Mouse (Mus musculus): Measurements from ENCODE around the gene Zbtb49. TPM values are rescaled to one million over a fixed set of nuclear protein-coding genes. Genes with fewer than 3 reads are reported as not detected.

Zbtb49 gene
- polyA plus RNA-seq, 1 experiment from 2014 or later: 15.3 TPM

DNA sequence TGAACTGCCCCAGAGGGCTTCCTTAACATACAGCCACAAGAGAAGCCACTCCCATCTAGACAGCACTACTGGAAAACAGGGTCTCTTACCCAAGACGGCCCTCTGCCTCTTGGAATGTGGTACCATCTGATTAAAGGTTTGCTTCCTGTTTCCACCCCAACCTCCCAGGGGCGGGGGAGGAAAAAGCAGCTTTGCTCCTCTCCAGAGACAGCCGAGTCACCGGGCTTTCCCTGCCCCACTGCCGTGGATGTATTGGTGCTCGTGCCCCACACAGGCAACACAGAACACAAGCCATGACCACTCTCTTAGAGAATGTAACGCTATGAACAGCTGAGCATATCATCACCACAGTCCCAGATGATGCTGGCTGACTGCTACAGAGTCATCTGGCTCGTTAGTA, 11.3 kb downstream of the Zbtb49 start:
- ATAC-seq (ENCODE audit: insufficient number of reproducible peaks, low FRiP score, low TSS enrichment, low read depth) (no peak), DNase-seq (ENCODE audit: low spot score) (no peak)
- Histone ChIP-seq H3K27ac (replicated peaks; ENCODE audit: low read depth, low read length) (no peak overlapping the region), H3K9me3 (ENCODE audit: control insufficient read depth, low read length) (no peaks in the 10 kb centered on the region), H3K9ac (ENCODE audit: low read length) (no peak overlapping the region), H3K27me3 (ENCODE audit: control insufficient read depth, insufficient read depth, low read length) (no peaks in the 10 kb centered on the region), H3K4me2 (ENCODE audit: low read depth, severe bottlenecking) (no peak overlapping the region), H3K36me3 (ENCODE audit: control insufficient read depth, insufficient read depth, low read length) (peaks cover 3% of the 10 kb centered on the region), H3K4me1 (ENCODE audit: control insufficient read depth, insufficient read depth, low read length) (no peaks in the 10 kb centered on the region), H3K4me3 (ENCODE audit: low read depth, low read length) (no peak overlapping the region)
- WGBS: 70% methylated on average over 8 of the region's 8 CpGs

DNA sequence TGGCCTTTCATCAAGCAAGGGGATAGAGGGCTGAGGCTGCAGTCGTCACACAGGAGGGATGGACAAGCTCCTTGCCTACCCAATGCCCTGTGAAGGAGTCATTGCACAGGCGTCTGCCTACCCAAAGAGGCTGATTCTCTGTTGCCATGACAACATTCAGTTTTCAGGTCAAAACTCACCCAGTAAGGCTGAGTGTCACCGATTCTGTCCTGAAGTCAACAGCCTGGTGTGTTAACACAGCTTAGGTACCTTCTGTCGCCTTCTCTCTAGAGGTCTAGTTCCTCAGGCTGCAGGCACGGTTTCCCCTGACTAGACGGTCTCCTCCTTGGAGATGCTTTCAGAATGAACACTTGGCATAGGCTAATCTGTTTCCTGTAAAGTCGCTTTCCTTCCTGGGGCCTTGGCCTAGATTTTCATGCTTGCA, 14.9 kb downstream of the Zbtb49 start:
- Histone ChIP-seq H3K27ac (replicated peaks; ENCODE audit: low read depth, low read length) (no peak overlapping the region), H3K9me3 (ENCODE audit: control insufficient read depth, low read length) (no peaks in the 10 kb centered on the region), H3K36me3 (ENCODE audit: control insufficient read depth, insufficient read depth, low read length) (peaks cover 8% of the 10 kb centered on the region; the same call in 1 of the 2 replicates), H3K9ac (ENCODE audit: low read length) (no peak overlapping the region), H3K4me2 (ENCODE audit: low read depth, severe bottlenecking) (no peak overlapping the region), H3K27me3 (ENCODE audit: control insufficient read depth, insufficient read depth, low read length) (no peaks in the 10 kb centered on the region), H3K4me1 (ENCODE audit: control insufficient read depth, insufficient read depth, low read length) (no peaks in the 10 kb centered on the region), H3K4me3 (ENCODE audit: low read depth, low read length) (no peak overlapping the region)
- WGBS: 91% methylated on average over 7 of the region's 7 CpGs
- DNase-seq (ENCODE audit: low spot score) (no peak), ATAC-seq (ENCODE audit: insufficient number of reproducible peaks, low FRiP score, low TSS enrichment, low read depth) (no peak)

DNA sequence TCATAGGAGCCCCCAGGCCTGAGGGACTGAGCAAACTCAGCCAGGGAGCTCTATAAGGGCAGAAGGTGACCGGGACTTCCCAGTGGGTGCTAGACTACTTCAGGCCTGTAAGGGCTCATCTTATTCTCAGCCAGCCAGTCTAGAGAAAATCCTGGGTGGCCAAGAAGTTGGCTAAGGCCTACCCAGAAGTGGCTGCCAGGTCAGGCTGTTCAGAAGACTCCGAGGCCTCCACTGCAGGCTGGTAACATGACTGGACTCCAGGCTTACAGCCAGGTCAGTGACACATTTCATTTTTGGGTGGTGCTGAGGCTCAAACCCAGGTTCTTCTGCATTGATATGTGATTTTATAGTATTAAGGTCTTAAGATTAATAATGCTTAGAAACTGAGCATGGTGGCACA, 20.6 kb downstream of the Zbtb49 start:
- Histone ChIP-seq H3K27ac (replicated peaks; ENCODE audit: low read depth, low read length) (no peak overlapping the region), H3K9ac (ENCODE audit: low read length) (no peak overlapping the region), H3K27me3 (ENCODE audit: control insufficient read depth, insufficient read depth, low read length) (no peaks in the 10 kb centered on the region), H3K4me2 (ENCODE audit: low read depth, severe bottlenecking) (no peak overlapping the region), H3K9me3 (ENCODE audit: control insufficient read depth, low read length) (no peaks in the 10 kb centered on the region), H3K36me3 (ENCODE audit: control insufficient read depth, insufficient read depth, low read length) (peaks cover 8% of the 10 kb centered on the region; the same call in 1 of the 2 replicates), H3K4me1 (ENCODE audit: control insufficient read depth, insufficient read depth, low read length) (no peaks in the 10 kb centered on the region), H3K4me3 (ENCODE audit: low read depth, low read length) (no peak overlapping the region)
- DNase-seq (ENCODE audit: low spot score): no peak
- WGBS: 88% methylated on average over 2 of the region's 2 CpGs
- no peak for ATAC-seq (ENCODE audit: insufficient number of reproducible peaks, low FRiP score, low TSS enrichment, low read depth)

DNA sequence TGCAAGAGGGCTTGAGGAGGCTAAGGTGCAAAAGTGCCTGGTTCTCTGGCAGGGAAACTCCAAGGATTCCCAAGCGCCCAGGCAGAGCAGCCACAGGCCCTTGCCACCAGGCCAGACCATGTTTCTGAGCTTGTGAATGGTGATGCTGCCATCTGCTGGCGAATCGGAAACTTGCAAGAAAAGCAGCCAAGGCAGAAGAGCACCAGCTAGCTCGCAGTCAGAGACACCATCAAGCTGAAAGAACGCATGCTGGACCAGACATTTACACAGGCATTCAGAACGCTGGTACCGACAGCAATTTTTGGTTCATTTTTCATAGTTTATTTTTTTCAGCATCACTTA, 22.8 kb downstream of the Zbtb49 start:
- Histone ChIP-seq H3K27ac (replicated peaks; ENCODE audit: low read depth, low read length) (no peak overlapping the region), H3K4me2 (ENCODE audit: low read depth, severe bottlenecking) (no peak overlapping the region), H3K36me3 (ENCODE audit: control insufficient read depth, insufficient read depth, low read length) (no peaks in the 10 kb centered on the region; the same call in 1 of the 2 replicates), H3K4me3 (ENCODE audit: low read depth, low read length) (no peak overlapping the region), H3K9me3 (ENCODE audit: control insufficient read depth, low read length) (no peaks in the 10 kb centered on the region), H3K9ac (ENCODE audit: low read length) (no peak overlapping the region), H3K27me3 (ENCODE audit: control insufficient read depth, insufficient read depth, low read length) (no peaks in the 10 kb centered on the region), H3K4me1 (ENCODE audit: control insufficient read depth, insufficient read depth, low read length) (no peaks in the 10 kb centered on the region)
- WGBS: 19% methylated on average over 7 of the region's 7 CpGs
- ATAC-seq (ENCODE audit: insufficient number of reproducible peaks, low FRiP score, low TSS enrichment, low read depth) (peak; percentile 61), DNase-seq (ENCODE audit: low spot score) (peak; percentile 96)

DNA sequence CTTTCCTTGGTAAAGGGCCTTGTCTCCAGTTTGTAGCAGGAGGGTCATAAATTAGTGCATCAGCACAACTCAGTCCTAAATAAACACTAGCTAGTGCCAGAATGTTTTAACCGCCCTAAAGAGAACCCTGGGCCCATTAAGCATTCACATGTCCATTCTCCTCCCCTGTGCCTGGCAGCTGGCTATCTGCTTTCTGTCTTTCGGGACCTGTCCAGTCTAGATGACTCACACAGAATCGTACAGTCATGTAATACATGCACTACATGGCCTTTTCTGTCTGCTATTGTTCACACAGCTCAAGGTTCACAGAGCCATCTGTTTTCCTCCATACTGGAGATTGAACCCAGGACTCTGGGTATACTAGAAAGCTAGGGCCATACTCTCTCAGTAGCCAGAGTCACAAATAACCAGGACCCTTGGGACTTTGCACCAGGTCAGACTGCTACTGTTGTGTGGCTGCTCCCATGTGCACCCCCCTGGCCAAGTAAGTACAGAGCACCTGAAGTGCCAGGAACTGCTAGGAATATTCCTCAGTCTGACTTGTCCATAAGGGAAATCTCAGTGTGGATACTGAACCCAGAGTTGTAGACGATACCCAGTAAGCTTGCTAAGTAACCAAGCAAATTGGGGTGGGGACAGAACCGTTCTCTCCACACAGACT, 23.3 kb downstream of the Zbtb49 start:
- no peaks in the 10 kb centered on the region for H3K4me1 ChIP-seq (ENCODE audit: control insufficient read depth, insufficient read depth, low read length)
- 0 out of 2 replicates have a peak, but pooled peaks have one; percentile 3 for ATAC-seq (ENCODE audit: insufficient number of reproducible peaks, low FRiP score, low TSS enrichment, low read depth)
- no peak overlapping the region for H3K4me3 ChIP-seq (ENCODE audit: low read depth, low read length)
- no peak overlapping the region for H3K9ac ChIP-seq (ENCODE audit: low read length)
- H3K27me3 ChIP-seq (ENCODE audit: control insufficient read depth, insufficient read depth, low read length): no peaks in the 10 kb centered on the region
- no peaks in the 10 kb centered on the region for H3K9me3 ChIP-seq (ENCODE audit: control insufficient read depth, low read length)
- 70% methylated on average over 5 of the region's 5 CpGs for WGBS
- DNase-seq (ENCODE audit: low spot score): no peak
- H3K4me2 ChIP-seq (ENCODE audit: low read depth, severe bottlenecking): no peak overlapping the region
- H3K36me3 ChIP-seq (ENCODE audit: control insufficient read depth, insufficient read depth, low read length): no peaks in the 10 kb centered on the region; the same call in 1 of the 2 replicates
- no peak overlapping the region for H3K27ac ChIP-seq (replicated peaks; ENCODE audit: low read depth, low read length)

DNA sequence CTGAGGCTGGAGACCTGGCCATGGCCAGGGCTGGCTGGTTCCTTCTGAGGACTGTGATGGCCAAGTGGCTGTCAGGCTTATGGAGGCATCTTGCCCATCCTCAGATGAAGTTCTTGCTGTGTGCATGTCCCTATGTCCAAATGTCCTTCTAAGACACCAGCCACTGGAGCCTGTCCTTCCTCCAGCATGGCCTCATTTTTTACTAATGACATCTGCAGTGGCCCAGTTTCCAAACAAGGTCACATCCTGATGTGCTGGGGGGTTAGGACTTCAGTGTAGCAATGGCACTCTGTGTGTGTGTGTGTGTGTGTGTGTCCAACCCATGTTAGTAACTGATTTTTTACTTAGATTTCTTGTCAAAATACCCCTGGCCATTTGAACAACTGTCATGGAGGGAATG, 24.3 kb downstream of the Zbtb49 start:
- H3K9ac ChIP-seq (ENCODE audit: low read length): no peak overlapping the region
- no peak for ATAC-seq (ENCODE audit: insufficient number of reproducible peaks, low FRiP score, low TSS enrichment, low read depth)

DNA sequence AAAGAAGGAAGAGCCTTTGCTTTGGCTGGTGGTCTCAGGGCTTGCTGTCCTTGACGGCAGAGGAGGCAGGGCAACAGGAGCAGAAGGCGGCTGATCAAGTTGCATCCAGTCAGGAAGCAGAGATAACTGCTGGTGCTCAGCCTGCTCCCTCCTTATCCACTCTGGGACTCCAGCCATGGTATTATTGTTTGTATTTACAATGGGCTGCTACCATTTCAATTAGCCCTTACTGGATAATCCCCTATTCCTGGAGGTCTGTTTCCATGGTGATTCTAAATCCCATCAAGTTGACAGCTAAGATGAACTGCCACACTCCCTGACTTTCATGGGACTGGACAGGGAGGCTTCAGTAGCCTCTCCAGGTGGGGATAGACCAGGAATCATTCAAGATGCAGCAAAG, 25.3 kb downstream of the Zbtb49 start:
- H3K4me3 ChIP-seq (ENCODE audit: low read depth, low read length): no peak overlapping the region
- H3K9ac ChIP-seq (ENCODE audit: low read length): no peak overlapping the region
- 56% methylated on average over 2 of the region's 2 CpGs for WGBS
- H3K27me3 ChIP-seq (ENCODE audit: control insufficient read depth, insufficient read depth, low read length): no peaks in the 10 kb centered on the region
- no peak overlapping the region for H3K27ac ChIP-seq (replicated peaks; ENCODE audit: low read depth, low read length)
- ATAC-seq (ENCODE audit: insufficient number of reproducible peaks, low FRiP score, low TSS enrichment, low read depth) (no peak), DNase-seq (ENCODE audit: low spot score) (no peak)
- H3K4me2 ChIP-seq (ENCODE audit: low read depth, severe bottlenecking): no peak overlapping the region
- no peaks in the 10 kb centered on the region for H3K36me3 ChIP-seq (ENCODE audit: control insufficient read depth, insufficient read depth, low read length)
- H3K4me1 ChIP-seq (ENCODE audit: control insufficient read depth, insufficient read depth, low read length): no peaks in the 10 kb centered on the region
- no peaks in the 10 kb centered on the region for H3K9me3 ChIP-seq (ENCODE audit: control insufficient read depth, low read length)

More for the DNA sequence above, 24.3 kb downstream of the Zbtb49 start:
- DNase-seq (ENCODE audit: low spot score): no peak
- no peak overlapping the region for H3K4me3 ChIP-seq (ENCODE audit: low read depth, low read length)
- H3K4me2 ChIP-seq (ENCODE audit: low read depth, severe bottlenecking): no peak overlapping the region
- no peaks in the 10 kb centered on the region for H3K27me3 ChIP-seq (ENCODE audit: control insufficient read depth, insufficient read depth, low read length)
- no peak overlapping the region for H3K27ac ChIP-seq (replicated peaks; ENCODE audit: low read depth, low read length)
- H3K36me3 ChIP-seq (ENCODE audit: control insufficient read depth, insufficient read depth, low read length): no peaks in the 10 kb centered on the region
- H3K9me3 ChIP-seq (ENCODE audit: control insufficient read depth, low read length): no peaks in the 10 kb centered on the region
- no peaks in the 10 kb centered on the region for H3K4me1 ChIP-seq (ENCODE audit: control insufficient read depth, insufficient read depth, low read length)

DNA sequence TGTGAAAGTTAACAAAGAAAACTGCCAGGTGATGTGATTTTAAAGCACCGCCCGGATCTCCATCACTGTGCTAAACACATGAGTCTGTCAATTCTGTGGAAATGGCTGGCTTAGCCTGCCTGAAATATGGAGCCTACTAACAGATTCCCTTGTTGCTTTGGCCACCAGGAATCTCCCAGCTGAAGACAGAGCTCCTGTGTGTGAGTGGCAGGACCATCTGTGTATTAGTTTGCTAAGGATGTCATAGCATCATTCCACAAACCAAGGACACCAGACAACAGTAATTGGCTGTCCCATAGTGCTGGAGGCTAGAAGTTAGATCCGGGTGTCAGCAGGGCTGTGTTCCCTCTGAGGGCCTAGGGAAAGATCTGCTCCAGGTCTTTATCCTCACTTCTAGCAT, 29.4 kb downstream of the Zbtb49 start:
- Histone ChIP-seq H3K27ac (replicated peaks; ENCODE audit: low read depth, low read length) (no peak overlapping the region), H3K27me3 (ENCODE audit: control insufficient read depth, insufficient read depth, low read length) (no peaks in the 10 kb centered on the region), H3K9me3 (ENCODE audit: control insufficient read depth, low read length) (no peaks in the 10 kb centered on the region), H3K4me2 (ENCODE audit: low read depth, severe bottlenecking) (no peak overlapping the region), H3K9ac (ENCODE audit: low read length) (no peak overlapping the region), H3K4me3 (ENCODE audit: low read depth, low read length) (no peak overlapping the region), H3K4me1 (ENCODE audit: control insufficient read depth, insufficient read depth, low read length) (no peaks in the 10 kb centered on the region), H3K36me3 (ENCODE audit: control insufficient read depth, insufficient read depth, low read length) (no peaks in the 10 kb centered on the region)
- no peak for ATAC-seq (ENCODE audit: insufficient number of reproducible peaks, low FRiP score, low TSS enrichment, low read depth)
- WGBS: 94% methylated on average over 3 of the region's 3 CpGs
- DNase-seq (ENCODE audit: low spot score): no peak

DNA sequence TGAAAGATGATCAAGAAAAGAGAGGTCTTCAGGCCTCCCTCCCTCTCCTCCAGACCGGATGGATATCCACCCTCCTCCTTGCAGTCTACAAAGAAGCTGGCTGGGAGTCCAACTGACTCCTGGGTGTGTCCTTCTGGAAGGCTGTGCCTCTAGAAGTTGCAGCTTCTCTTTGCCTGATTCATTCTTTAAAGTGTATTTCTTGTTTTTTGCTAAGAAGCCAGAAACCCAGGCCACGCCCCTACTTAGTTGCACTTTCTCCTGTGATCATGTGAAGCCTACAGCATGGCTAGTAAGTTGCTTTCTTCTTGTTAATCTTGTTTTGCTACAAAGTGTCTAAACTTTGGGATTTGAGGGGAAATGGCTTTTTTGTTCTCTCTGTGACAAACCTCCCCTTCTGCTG, 33.3 kb downstream of the Zbtb49 start:
- DNase-seq (ENCODE audit: low spot score): no peak
- no peak overlapping the region for H3K27ac ChIP-seq (replicated peaks; ENCODE audit: low read depth, low read length)
- H3K9me3 ChIP-seq (ENCODE audit: control insufficient read depth, low read length): no peaks in the 10 kb centered on the region
- 90% methylated on average over 2 of the region's 2 CpGs for WGBS
- no peaks in the 10 kb centered on the region for H3K27me3 ChIP-seq (ENCODE audit: control insufficient read depth, insufficient read depth, low read length)
- H3K4me2 ChIP-seq (ENCODE audit: low read depth, severe bottlenecking): no peak overlapping the region
- H3K36me3 ChIP-seq (ENCODE audit: control insufficient read depth, insufficient read depth, low read length): no peaks in the 10 kb centered on the region
- H3K9ac ChIP-seq (ENCODE audit: low read length): no peak overlapping the region
- H3K4me3 ChIP-seq (ENCODE audit: low read depth, low read length): no peak overlapping the region
- no peak for ATAC-seq (ENCODE audit: insufficient number of reproducible peaks, low FRiP score, low TSS enrichment, low read depth)
- H3K4me1 ChIP-seq (ENCODE audit: control insufficient read depth, insufficient read depth, low read length): no peaks in the 10 kb centered on the region
